Mouse (Mus musculus) midbrain, embryonic 11.5 days (tissue): Measurements from ENCODE around the gene BC061212. TPM values are rescaled to one million over a fixed set of nuclear protein-coding genes. Genes with fewer than 3 reads are reported as not detected.
"Not testable (repeated sequence)": the region's sequence is repeated elsewhere in the genome, so short reads cannot be mapped to it uniquely, and the experiment has no call there.

Source experiments
- ATAC-seq: fragments of 200-750 bp; cut with Nextera tagmentation; 2 replicates; pipeline ENCODE4 v1.8.0; 2017; ENCODE audit warnings: moderate TSS enrichment, moderate library complexity; ENCODE audit not compliant: low FRiP score
- DNase-seq: peaks from one replicate; pipeline ENCODE4 v3.0.0; 2015; ENCODE audit warnings: low spot score; ENCODE audit errors: missing footprints
- H3K27ac ChIP-seq: fragments of 300-500 bp; sonication (generic); 2 replicates; pipeline ENCODE4 v1.5.1; 2014; ENCODE audit warnings: low read depth, low read length
- H3K27me3 ChIP-seq: fragments of 300-500 bp; sonication (generic); 2 replicates; pipeline ENCODE4 v1.6.1; 2014; ENCODE audit warnings: mild to moderate bottlenecking, low read length, moderate library complexity, mixed read lengths; ENCODE audit not compliant: control insufficient read depth, insufficient read depth
- H3K36me3 ChIP-seq: fragments of 300-500 bp; sonication (generic); 2 replicates; pipeline ENCODE4 v1.6.1; 2014; ENCODE audit warnings: mild to moderate bottlenecking, low read length, moderate library complexity, mixed read lengths; ENCODE audit not compliant: control insufficient read depth, insufficient read depth
- H3K4me1 ChIP-seq: fragments of 300-500 bp; sonication (generic); 2 replicates; pipeline ENCODE4 v1.6.1; 2014; ENCODE audit warnings: low read length; ENCODE audit not compliant: control insufficient read depth, insufficient read depth
- H3K4me2 ChIP-seq: fragments of 300-500 bp; sonication (generic); 2 replicates; pipeline ENCODE4 v1.6.1; 2014; ENCODE audit warnings: mild to moderate bottlenecking, moderate library complexity
- H3K4me3 ChIP-seq: fragments of 300-500 bp; sonication (generic); 2 replicates; pipeline ENCODE4 v1.5.1; 2014; ENCODE audit warnings: low read depth, low read length
- H3K9ac ChIP-seq: fragments of 300-500 bp; sonication (generic); 2 replicates; pipeline ENCODE4 v1.6.1; 2014; ENCODE audit warnings: low read length
- H3K9me3 ChIP-seq: fragments of 300-500 bp; sonication (generic); 2 replicates; pipeline ENCODE4 v1.6.1; 2016; ENCODE audit warnings: low read length; ENCODE audit not compliant: control insufficient read depth
- WGBS: fragments of 180-500 bp; shearing (Covaris S2); extraction: QIAGEN DNeasy Blood & Tissue Kit; methylation state at CpG from one replicate; pipeline ENCODE4 v1.1.7; 2014; 5-methylcytosine and 5-hydroxymethylcytosine counted together
- polyA plus RNA-seq: library from polyadenylated mRNA; unstranded; fragments of >200 nt; fragmentation: Nextera tagmentation; extraction: Ambion mirVana; gene quantifications from 2 replicates; pipeline ENCODE4 v1.2.1, GENCODE M21; 2014

BC061212 gene
- polyA plus RNA-seq: not detected in 2 replicates

GRCm38 (mm10) chr5:94070445-94070844, at the start of gene BC061212:
TSS of gene BC061212 (minus strand) at chr5:94070545.
- not testable (repeated sequence) for DNase-seq, H3K9me3 ChIP-seq, H3K27me3 ChIP-seq, H3K27ac ChIP-seq, H3K9ac ChIP-seq, H3K4me3 ChIP-seq, H3K4me2 ChIP-seq, H3K36me3 ChIP-seq, H3K4me1 ChIP-seq, ATAC-seq
- no CpG with 5 or more reads among the region's 1 CpGs for WGBS

DNA sequence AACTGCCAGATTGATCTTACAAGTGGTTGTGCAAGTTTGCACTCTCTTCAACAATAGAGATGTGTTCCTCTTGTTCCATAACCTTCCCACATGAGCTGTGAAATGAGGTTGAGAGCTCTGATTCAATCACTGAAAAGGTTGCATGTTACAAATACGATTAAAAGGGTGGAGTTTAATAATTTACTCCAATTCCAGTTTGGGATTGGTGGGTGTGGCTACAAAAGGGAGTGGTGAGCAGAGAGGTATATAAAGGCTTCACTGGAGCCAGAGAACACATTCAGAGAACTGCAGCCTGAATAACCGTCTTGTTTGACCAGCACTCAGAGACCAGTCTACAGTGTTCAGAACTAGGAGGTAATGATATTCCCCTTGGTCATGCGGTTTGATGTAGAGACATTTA, 5.7 kb upstream of the BC061212 start, which contains the start of gene Gm6351:
Gene Gm6351, plus strand, starts transcription at position 301 of the 400 bp plus-strand sequence.
- H3K4me1 ChIP-seq, H3K9me3 ChIP-seq, H3K4me2 ChIP-seq, DNase-seq, H3K36me3 ChIP-seq, H3K9ac ChIP-seq, ATAC-seq, H3K4me3 ChIP-seq, H3K27ac ChIP-seq, H3K27me3 ChIP-seq: not testable (repeated sequence)
- whole genome bisulfite sequencing: no CpG with 5 or more reads among the region's 3 CpGs

Other genes starting within 250 kb of the BC061212 start
- gene Gm7792, start 226.8 kb downstream of the BC061212 start, polyA plus RNA-seq: not detected in 2 replicates
- gene Gm16429, start 141.5 kb downstream of the BC061212 start, polyA plus RNA-seq: not detected in 2 replicates
- not detected in 2 replicates for gene Gm6351, start 5.8 kb upstream of the BC061212 start, polyA plus RNA-seq
- not detected in 2 replicates for gene Gm3106, start 147.5 kb upstream of the BC061212 start, polyA plus RNA-seq
- not detected in 2 replicates for gene A430089I19Rik, start 236.3 kb upstream of the BC061212 start, polyA plus RNA-seq
- not detected in 2 replicates for gene Gm6502, start 243.9 kb upstream of the BC061212 start, polyA plus RNA-seq